25 mouse cellular contexts compared by ENCODE assay signal in genomic region chr11:63904787-63905186, GRCm38 (mm10). TPM values are rescaled to one million over a fixed set of nuclear protein-coding genes. Genes with fewer than 3 reads are reported as not detected.
DNase-seq lines count a peak whose midpoint lies in the region; ATAC-seq and TF ChIP-seq lines count a peak whose summit lies in the region.
"Had no signal": no experiment of that assay in that cellular context is flagged by ENCODE, and none has a peak within 500 bp of the region (broad histone marks: within the 10 kb centered on the region; RNA-seq: fewer than 3 reads in every experiment).

No protein-coding gene starts in this region.

- DNase-seq in hindbrain, embryonic 10.5 days (ENCODE audit: low spot score) = no peak
- no peak for DNase-seq in hindbrain, postnatal 0 days (ENCODE audit: low spot score)
- no peak for DNase-seq in lung, postnatal 36 days
- no peak for DNase-seq in midbrain, embryonic 10.5 days (ENCODE audit: low spot score)
- no peak for DNase-seq in midbrain, embryonic 14.5 days
- DNase-seq in spleen, adult 18-20 months = no peak
- DNase-seq: adrenal gland, adult 8-10 months; adrenal gland, postnatal 25 days; cerebellum, adult 18-20 months; cerebellum, adult 9-10 months; cerebellum, postnatal 14 days; gastrocnemius, postnatal 10 days; gastrocnemius, postnatal 36 days; heart, adult 2 months; heart, postnatal 14 days; heart, postnatal 4 days had no signal

- H3K36me3 ChIP-seq in hindbrain, embryonic 10.5 days = peaks cover 7% of the 10 kb centered on the region; the same call in 1 of the 2 replicates
- H3K36me3 ChIP-seq in hindbrain, postnatal 0 days (ENCODE audit: insufficient read depth, low read length) = no peaks in the 10 kb centered on the region
- H3K36me3 ChIP-seq in lung, embryonic 15.5 days = no peaks in the 10 kb centered on the region
- peaks cover 22% of the 10 kb centered on the region for H3K36me3 ChIP-seq in midbrain, embryonic 10.5 days
- H3K36me3 ChIP-seq in midbrain, embryonic 14.5 days (ENCODE audit: control insufficient read depth, insufficient read depth, low read length) = no peaks in the 10 kb centered on the region
- H3K36me3 ChIP-seq in stomach, embryonic 15.5 days = no peaks in the 10 kb centered on the region
- H3K36me3 ChIP-seq: forebrain, embryonic 10.5 days; heart, embryonic 10.5 days; heart, embryonic 13.5 days; hindbrain, embryonic 12.5 days had no signal

- peaks cover 81% of the 10 kb centered on the region for H3K4me1 ChIP-seq in hindbrain, embryonic 10.5 days (replicated peaks)
- H3K4me1 ChIP-seq in hindbrain, postnatal 0 days (ENCODE audit: insufficient read depth, low read length) = no peaks in the 10 kb centered on the region
- H3K4me1 ChIP-seq in lung, embryonic 15.5 days = 0 out of 2 replicates have a peak, but pooled peaks cover 3% of the 10 kb centered on the region
- H3K4me1 ChIP-seq in midbrain, embryonic 10.5 days = peaks cover 88% of the 10 kb centered on the region
- H3K4me1 ChIP-seq in midbrain, embryonic 14.5 days (ENCODE audit: control insufficient read depth, insufficient read depth, low read length) = peaks cover 29% of the 10 kb centered on the region; the same call in 1 of the 2 replicates
- H3K4me1 ChIP-seq in stomach, embryonic 15.5 days = peaks cover 16% of the 10 kb centered on the region; the same call in 1 of the 2 replicates
- H3K4me1 ChIP-seq: forebrain, embryonic 13.5 days; heart, embryonic 13.5 days had no signal

- H3K4me3 ChIP-seq in hindbrain, embryonic 10.5 days = no peak overlapping the region
- no peak overlapping the region for H3K4me3 ChIP-seq in hindbrain, postnatal 0 days (ENCODE audit: low read length)
- no peak overlapping the region for H3K4me3 ChIP-seq in lung, embryonic 15.5 days
- H3K4me3 ChIP-seq in midbrain, embryonic 10.5 days = no peak overlapping the region
- H3K4me3 ChIP-seq in midbrain, embryonic 14.5 days (replicated peaks; ENCODE audit: low read depth, low read length) = no peak overlapping the region
- H3K4me3 ChIP-seq in stomach, embryonic 15.5 days (replicated peaks) = no peak overlapping the region
- H3K4me3 ChIP-seq: forebrain, embryonic 10.5 days; forebrain, embryonic 13.5 days; heart, adult 2 months; heart, embryonic 10.5 days; heart, embryonic 13.5 days; hindbrain, embryonic 12.5 days had no signal

- no peaks in the 10 kb centered on the region for H3K9me3 ChIP-seq in hindbrain, embryonic 10.5 days
- no peaks in the 10 kb centered on the region for H3K9me3 ChIP-seq in hindbrain, postnatal 0 days (ENCODE audit: low read length)
- no peaks in the 10 kb centered on the region for H3K9me3 ChIP-seq in lung, embryonic 15.5 days
- H3K9me3 ChIP-seq in midbrain, embryonic 10.5 days (replicated peaks) = no peaks in the 10 kb centered on the region
- no peaks in the 10 kb centered on the region for H3K9me3 ChIP-seq in midbrain, embryonic 14.5 days (ENCODE audit: control insufficient read depth, low read length)
- H3K9me3 ChIP-seq in stomach, embryonic 15.5 days = no peaks in the 10 kb centered on the region
- H3K9me3 ChIP-seq: forebrain, embryonic 10.5 days; forebrain, embryonic 13.5 days; heart, embryonic 10.5 days; heart, embryonic 13.5 days; hindbrain, embryonic 12.5 days had no signal

- no peak for ATAC-seq in hindbrain, postnatal 0 days
- peak; percentile 46; the same call in 1 of the 2 replicates for ATAC-seq in lung, embryonic 15.5 days (ENCODE audit: borderline replicate concordance, extremely low read depth, low FRiP score, low TSS enrichment)
- ATAC-seq in midbrain, embryonic 14.5 days (ENCODE audit: low FRiP score, low TSS enrichment) = no peak
- no peak for ATAC-seq in stomach, embryonic 15.5 days (ENCODE audit: insufficient read depth, low FRiP score, low read depth)
- ATAC-seq: activated CD4-positive, CD25-positive, alpha-beta regulatory T cell, adult 4 months; forebrain, embryonic 13.5 days; forebrain, embryonic 16.5 days had no signal

- TF ChIP-seq CTCF in hindbrain, postnatal 0 days (IDR thresholded peaks at IDR 0.05; ENCODE audit: low read depth) = no peak

- peaks cover 27% of the 10 kb centered on the region for H3K27me3 ChIP-seq in hindbrain, embryonic 10.5 days (ENCODE audit: insufficient read depth, poor library complexity, severe bottlenecking)
- H3K27me3 ChIP-seq in hindbrain, postnatal 0 days (ENCODE audit: insufficient read depth, low read length) = no peaks in the 10 kb centered on the region
- H3K27me3 ChIP-seq in lung, embryonic 15.5 days = no peaks in the 10 kb centered on the region
- peaks cover 72% of the 10 kb centered on the region for H3K27me3 ChIP-seq in midbrain, embryonic 10.5 days (ENCODE audit: low read depth, poor library complexity, severe bottlenecking)
- peaks cover 4% of the 10 kb centered on the region; the same call in 1 of the 2 replicates for H3K27me3 ChIP-seq in midbrain, embryonic 14.5 days (ENCODE audit: control insufficient read depth, insufficient read depth, low read length)
- H3K27me3 ChIP-seq in stomach, embryonic 15.5 days (replicated peaks) = no peaks in the 10 kb centered on the region
- H3K27me3 ChIP-seq: hindbrain, embryonic 12.5 days had no signal

- 33% methylated on average over 4 of the region's 4 CpGs for WGBS in hindbrain, embryonic 10.5 days
- WGBS in hindbrain, postnatal 0 days = 38% methylated on average over 4 of the region's 4 CpGs
- WGBS in lung, embryonic 15.5 days = 34% methylated on average over 4 of the region's 4 CpGs
- 14% methylated on average over 4 of the region's 4 CpGs for WGBS in midbrain, embryonic 10.5 days
- 17% methylated on average over 4 of the region's 4 CpGs for WGBS in midbrain, embryonic 14.5 days
- 33% methylated on average over 4 of the region's 4 CpGs for WGBS in stomach, embryonic 15.5 days

- no peak overlapping the region for H3K9ac ChIP-seq in hindbrain, postnatal 0 days (replicated peaks; ENCODE audit: low read length)
- no peak overlapping the region for H3K9ac ChIP-seq in lung, embryonic 15.5 days
- H3K9ac ChIP-seq in midbrain, embryonic 14.5 days (replicated peaks; ENCODE audit: low read length) = no peak overlapping the region
- no peak overlapping the region for H3K9ac ChIP-seq in stomach, embryonic 15.5 days
- H3K9ac ChIP-seq: forebrain, embryonic 13.5 days; heart, embryonic 13.5 days; hindbrain, embryonic 12.5 days had no signal

- peak overlapping the region; percentile 67 for H3K27ac ChIP-seq in hindbrain, embryonic 10.5 days
- no peak overlapping the region for H3K27ac ChIP-seq in hindbrain, postnatal 0 days
- H3K27ac ChIP-seq in lung, embryonic 15.5 days = no peak overlapping the region
- peak overlapping the region; percentile 73 for H3K27ac ChIP-seq in midbrain, embryonic 10.5 days (replicated peaks)
- H3K27ac ChIP-seq in midbrain, embryonic 14.5 days (replicated peaks; ENCODE audit: low read depth, low read length) = no peak overlapping the region
- peak overlapping the region; percentile 22; the same call in 1 of the 2 replicates for H3K27ac ChIP-seq in stomach, embryonic 15.5 days
- H3K27ac ChIP-seq: forebrain, embryonic 10.5 days; forebrain, embryonic 13.5 days; heart, adult 2 months; heart, embryonic 10.5 days; heart, embryonic 13.5 days; hindbrain, embryonic 12.5 days had no signal

- H3K4me2 ChIP-seq in hindbrain, postnatal 0 days (ENCODE audit: low read depth, low read length) = no peak overlapping the region
- no peak overlapping the region for H3K4me2 ChIP-seq in lung, embryonic 15.5 days
- no peak overlapping the region for H3K4me2 ChIP-seq in midbrain, embryonic 14.5 days (ENCODE audit: low read length)
- H3K4me2 ChIP-seq in stomach, embryonic 15.5 days = no peak overlapping the region
- H3K4me2 ChIP-seq: forebrain, embryonic 13.5 days; heart, embryonic 13.5 days; hindbrain, embryonic 12.5 days had no signal

RNA-seq across cellular contexts. Expression of gene Hs3st3b1, which starts 17.3 kb away (rescaled TPM):
- polyA plus RNA-seq in hindbrain, embryonic 10.5 days (2016; fragmentation: Nextera tagmentation; extraction: Ambion mirVana) = 13.1 and 13.4 TPM in 2 replicates
- total RNA-seq in hindbrain, postnatal 0 days (2014; rRNA removed) = 12.4 and 13.3 TPM in 2 replicates
- 2.6 and 2.8 TPM in 2 replicates for polyA plus RNA-seq in hindbrain, postnatal 0 days (2015; fragmentation: Nextera tagmentation; extraction: Ambion mirVana)
- 0.86 and 1.00 TPM in 2 replicates for polyA plus RNA-seq in lung, embryonic 15.5 days (2015; fragmentation: Nextera tagmentation; extraction: Ambion mirVana)
- 15.6 and 19.4 TPM in 2 replicates for polyA plus RNA-seq in midbrain, embryonic 10.5 days (2016; fragmentation: Nextera tagmentation; extraction: Ambion mirVana)
- polyA plus RNA-seq in midbrain, embryonic 14.5 days (2014; fragmentation: Nextera tagmentation; extraction: Ambion mirVana) = 12.6 and 18.0 TPM in 2 replicates
- polyA plus RNA-seq in stomach, embryonic 15.5 days (2015; fragmentation: Nextera tagmentation; extraction: Ambion mirVana) = 7.9 and 9.9 TPM in 2 replicates

Comparison
In these comparisons a context has a peak if more than half of its experiments do, and no peak if none do; other contexts are left out.
1. H3K27ac ChIP-seq: peak in hindbrain, embryonic 10.5 days (single experiment), midbrain, embryonic 10.5 days (single experiment) and stomach, embryonic 15.5 days (single experiment); none in hindbrain, postnatal 0 days (single experiment), lung, embryonic 15.5 days (single experiment) and midbrain, embryonic 14.5 days (single experiment).